Mouse (Mus musculus) heart, adult 2 months (tissue): ENCODE data around the gene Spint5.

ENCODE experiments used
- CTCF ChIP-seq: fragments of 200-600 bp; IDR thresholded peaks from 2 replicates; pipeline ENCODE4 v1.8.1; 2022; ENCODE audit warnings: antibody characterized with exemption, mild to moderate bottlenecking, moderate library complexity
- EP300 ChIP-seq: fragments of 200-500 bp; IDR thresholded peaks from 2 replicates; pipeline ENCODE4 v1.6.1; 2011; ENCODE audit warnings: low read depth, low read length, control low read depth; ENCODE audit not compliant: insufficient read depth
- POLR2A ChIP-seq: fragments of 200-500 bp; IDR thresholded peaks from 2 replicates; pipeline ENCODE4 v1.6.1; 2011; ENCODE audit warnings: mild to moderate bottlenecking, low read depth, low read length, control low read depth; ENCODE audit not compliant: insufficient read depth

- no peak for TF ChIP-seq POLR2A
- no peak for TF ChIP-seq EP300
- TF ChIP-seq CTCF: no peak
Measured at GRCm38 (mm10) chr2:164715005-164715404, at the start of gene Spint5.
